Mouse (Mus musculus): Measurements from ENCODE around the gene Dhh.

DNA sequence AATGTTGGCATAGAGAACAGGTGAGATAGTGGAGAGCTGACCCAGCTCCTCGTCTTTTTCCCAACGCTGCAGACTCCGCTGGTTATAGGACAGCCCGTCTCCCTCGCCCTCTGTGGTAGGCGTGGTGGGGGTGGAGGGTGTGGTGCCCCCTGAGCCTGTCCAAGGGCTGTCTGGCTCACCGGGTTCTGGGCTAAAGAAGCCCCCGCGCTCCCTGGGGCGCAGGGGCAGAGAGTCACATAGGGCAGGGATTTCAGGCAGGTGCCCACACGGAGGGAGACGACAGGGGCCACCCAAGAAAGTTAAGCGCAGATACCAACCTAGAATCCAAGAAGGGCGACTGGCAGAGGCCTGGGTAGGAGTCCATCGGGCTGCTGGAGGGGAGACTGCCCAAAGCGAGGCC, 44.1 kb downstream of the Dhh start:
- TF ChIP-seq POLR2AphosphoS2 (IDR thresholded peaks at IDR 0.05; ENCODE audit: low read depth, low read length) (no peak), CTCF (conservative IDR thresholded peaks at IDR 0.05 in 1 of 2, IDR thresholded peaks at IDR 0.05 in 1 of 2; ENCODE audit: low read depth in 2 of 2, low read length in 2 of 2) (no peak), MYC (IDR thresholded peaks at IDR 0.05; ENCODE audit: low read depth, low read length) (no peak), GABPA (IDR thresholded peaks at IDR 0.05; ENCODE audit: insufficient replicate concordance, low read depth, low read length) (no peak), ELF1 (IDR thresholded peaks at IDR 0.05; ENCODE audit: low read depth, low read length) (no peak), POLR2A (IDR thresholded peaks at IDR 0.05; ENCODE audit: low read depth, low read length) (no peak), EP300 (IDR thresholded peaks at IDR 0.05; ENCODE audit: low read length) (no peak), MAX (IDR thresholded peaks at IDR 0.05; ENCODE audit: low read length) (no peak), USF2 (conservative IDR thresholded peaks at IDR 0.05; ENCODE audit: low read depth, low read length) (no peak), USF1 (IDR thresholded peaks at IDR 0.05; ENCODE audit: low read depth, low read length) (no peak), ETS1 (conservative IDR thresholded peaks at IDR 0.05; ENCODE audit: low read depth, low read length) (no peak), MXI1 (IDR thresholded peaks at IDR 0.05; ENCODE audit: low read depth, low read length) (no peak), RCOR1 (conservative IDR thresholded peaks at IDR 0.05; ENCODE audit: low read depth, low read length) (no peak)

Measured in CH12.LX (cell line).